Mouse (Mus musculus) midbrain, embryonic 12.5 days (tissue): ENCODE results near the gene Trmt1. TPM values are rescaled to one million over a fixed set of nuclear protein-coding genes. Genes with fewer than 3 reads are reported as not detected.

Experiments used
- ATAC-seq: fragments of 200-750 bp; cut with Nextera tagmentation; 2 replicates; pipeline ENCODE4 v1.8.0; 2017; ENCODE audit warnings: low read depth, moderate TSS enrichment, moderate library complexity; ENCODE audit not compliant: low FRiP score
- H3K27ac ChIP-seq: fragments of 300-500 bp; sonication (generic); replicated peaks from 2 replicates; pipeline ENCODE4 v1.5.1; 2016; ENCODE audit warnings: mild to moderate bottlenecking
- H3K27me3 ChIP-seq: fragments of 300-500 bp; sonication (generic); 2 replicates; pipeline ENCODE4 v1.6.1; 2016; ENCODE audit warnings: mild to moderate bottlenecking
- H3K36me3 ChIP-seq: fragments of 300-500 bp; sonication (generic); 2 replicates; pipeline ENCODE4 v1.6.1; 2016
- H3K4me1 ChIP-seq: fragments of 300-500 bp; sonication (generic); 2 replicates; pipeline ENCODE4 v1.6.1; 2016
- H3K4me2 ChIP-seq: fragments of 300-500 bp; sonication (generic); replicated peaks from 2 replicates; pipeline ENCODE4 v1.6.1; 2016; ENCODE audit warnings: mild to moderate bottlenecking, moderate library complexity
- H3K4me3 ChIP-seq: fragments of 300-500 bp; sonication (generic); 2 replicates; pipeline ENCODE4 v1.5.1; 2016; ENCODE audit warnings: mild to moderate bottlenecking
- H3K9ac ChIP-seq: fragments of 300-500 bp; sonication (generic); replicated peaks from 2 replicates; pipeline ENCODE4 v1.6.1; 2016; ENCODE audit warnings: mild to moderate bottlenecking, moderate library complexity
- H3K9me3 ChIP-seq: fragments of 300-500 bp; sonication (generic); 2 replicates; pipeline ENCODE4 v1.6.1; 2016; ENCODE audit warnings: mild to moderate bottlenecking
- WGBS: fragments of 180-500 bp; shearing (Covaris S2); methylation state at CpG from one replicate; pipeline ENCODE4 v1.1.7; 2016; 5-methylcytosine and 5-hydroxymethylcytosine counted together
- polyA plus RNA-seq: library from polyadenylated mRNA; unstranded; fragments of >200 nt; fragmentation: Nextera tagmentation; extraction: Ambion mirVana; gene quantifications from 2 replicates; pipeline ENCODE4 v1.2.1, GENCODE M21; 2016

The Trmt1 gene
- polyA plus RNA-seq, 1 experiment from 2014 or later = 58.8 TPM

DNA sequence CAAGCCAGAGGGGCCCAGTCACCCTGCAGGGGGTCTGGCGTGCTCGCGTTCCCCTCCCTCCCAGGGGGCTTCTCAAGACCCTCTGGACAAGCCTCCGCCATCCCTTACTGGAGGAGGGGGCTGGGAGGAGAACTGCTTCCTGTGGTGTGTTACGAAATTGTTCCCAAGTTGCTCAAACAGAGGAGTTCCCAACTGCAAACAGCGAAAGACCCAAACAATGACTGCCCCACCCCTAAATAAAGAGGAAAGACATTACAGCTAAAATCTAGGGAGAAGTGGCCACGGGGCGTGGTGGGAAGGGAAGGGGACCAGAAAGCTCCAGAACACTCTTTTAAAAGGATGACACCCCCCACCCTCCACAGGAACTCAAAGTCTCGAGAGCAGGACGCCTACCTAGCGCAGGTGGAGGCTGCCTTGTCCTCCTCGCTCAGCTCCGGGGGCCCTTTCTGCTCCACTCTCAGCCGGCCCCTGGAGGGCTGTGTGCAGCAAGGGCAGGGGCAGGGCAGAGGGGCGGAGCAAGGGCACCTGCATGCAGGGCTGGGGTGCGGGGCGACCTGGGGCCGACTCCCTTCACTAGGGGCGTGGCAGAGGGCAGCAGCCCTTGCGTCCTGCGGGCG, 21.3 kb downstream of the Trmt1 start:
- Histone ChIP-seq H3K4me3 (peak overlapping the region; percentile 29), H3K27ac (peak overlapping the region; percentile 50), H3K4me2 (peak overlapping the region; percentile 26), H3K36me3 (no peaks in the 10 kb centered on the region), H3K9ac (peak overlapping the region; percentile 26; the same call in 1 of the 2 replicates), H3K4me1 (peaks cover 71% of the 10 kb centered on the region), H3K9me3 (no peaks in the 10 kb centered on the region), H3K27me3 (peaks cover 92% of the 10 kb centered on the region)
- ATAC-seq = no peak
- WGBS = 2% methylated on average over 22 of the region's 22 CpGs

DNA sequence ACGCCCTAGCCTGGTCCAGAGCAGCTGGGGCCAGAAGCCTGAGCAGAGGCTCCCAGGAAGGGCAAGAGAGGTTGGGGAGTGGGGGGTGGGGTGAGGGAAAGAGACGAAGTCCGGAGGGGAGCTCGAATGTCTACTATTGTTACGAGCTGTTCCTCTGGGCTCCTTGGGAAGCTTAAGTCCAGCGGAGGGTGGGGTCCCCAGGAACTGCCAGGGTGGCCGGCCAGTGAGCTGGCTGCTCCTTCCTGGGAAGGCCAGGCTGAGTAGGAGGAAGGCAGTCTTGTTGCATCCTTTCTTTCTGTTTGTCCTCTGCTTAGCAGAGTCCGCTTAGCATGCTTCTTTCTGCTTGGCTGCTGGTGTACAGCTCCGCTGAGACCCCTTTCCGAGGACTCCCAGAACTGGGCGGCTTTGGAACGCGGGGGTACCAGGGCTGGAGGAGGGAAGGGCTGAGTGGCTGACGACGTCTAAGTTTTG, 22.0 kb downstream of the Trmt1 start:
- ATAC-seq = no peak
- Histone ChIP-seq H3K4me2 (peak overlapping the region; percentile 26), H3K36me3 (no peaks in the 10 kb centered on the region), H3K4me1 (peaks cover 77% of the 10 kb centered on the region), H3K9ac (no peak overlapping the region; the same call in 1 of the 2 replicates), H3K9me3 (no peaks in the 10 kb centered on the region), H3K27ac (peak overlapping the region; percentile 50; the same call in 1 of the 2 replicates), H3K4me3 (peak overlapping the region; percentile 29; the same call in 1 of the 2 replicates), H3K27me3 (peaks cover 90% of the 10 kb centered on the region)
- 2% methylated on average over 15 of the region's 15 CpGs for WGBS

DNA sequence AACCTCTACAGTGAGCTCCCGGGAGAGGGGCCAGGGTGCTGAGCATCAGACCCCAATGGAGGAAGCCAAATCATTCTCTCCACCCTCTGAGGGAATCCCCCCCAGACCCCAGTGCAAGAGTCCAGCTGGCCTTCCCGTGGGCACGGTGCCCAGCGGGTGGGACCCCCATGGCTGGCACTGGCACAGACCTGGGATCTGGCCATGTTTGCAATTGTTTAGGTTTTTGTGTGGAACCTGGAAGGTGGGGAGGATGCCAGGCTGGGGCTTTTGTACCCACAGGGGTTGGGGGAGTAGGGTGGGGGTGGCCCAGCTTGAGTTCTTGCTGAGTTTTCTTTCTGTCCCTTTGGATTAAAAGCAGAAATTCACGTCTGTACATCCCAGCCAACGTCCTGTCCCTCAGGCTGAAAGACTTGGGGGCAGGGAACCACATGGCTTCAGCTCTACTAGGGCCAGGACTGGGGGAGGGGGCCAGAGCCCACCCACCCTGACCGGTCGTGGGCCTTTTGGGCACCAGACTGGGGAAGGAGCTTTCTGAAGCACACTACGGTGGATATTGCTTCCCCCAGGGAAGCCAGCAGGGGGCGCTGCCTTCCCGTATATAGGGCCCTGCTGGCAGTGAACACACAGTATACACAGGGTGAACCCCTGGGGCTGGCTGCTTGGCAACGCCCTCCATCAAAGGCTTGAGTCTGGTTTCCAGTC, 22.8 kb downstream of the Trmt1 start:
- H3K36me3 ChIP-seq = no peaks in the 10 kb centered on the region
- 0 out of 2 replicates have a peak overlapping the region, but pooled peaks have one; percentile 39 for H3K9ac ChIP-seq
- ATAC-seq = peak; percentile 59
- WGBS = 8% methylated on average over 12 of the region's 12 CpGs
- no peak overlapping the region for H3K4me3 ChIP-seq
- H3K4me2 ChIP-seq = no peak overlapping the region
- H3K27me3 ChIP-seq = peaks cover 90% of the 10 kb centered on the region
- H3K27ac ChIP-seq = 0 out of 2 replicates have a peak overlapping the region, but pooled peaks have one; percentile 8
- H3K4me1 ChIP-seq = peaks cover 82% of the 10 kb centered on the region
- no peaks in the 10 kb centered on the region for H3K9me3 ChIP-seq

DNA sequence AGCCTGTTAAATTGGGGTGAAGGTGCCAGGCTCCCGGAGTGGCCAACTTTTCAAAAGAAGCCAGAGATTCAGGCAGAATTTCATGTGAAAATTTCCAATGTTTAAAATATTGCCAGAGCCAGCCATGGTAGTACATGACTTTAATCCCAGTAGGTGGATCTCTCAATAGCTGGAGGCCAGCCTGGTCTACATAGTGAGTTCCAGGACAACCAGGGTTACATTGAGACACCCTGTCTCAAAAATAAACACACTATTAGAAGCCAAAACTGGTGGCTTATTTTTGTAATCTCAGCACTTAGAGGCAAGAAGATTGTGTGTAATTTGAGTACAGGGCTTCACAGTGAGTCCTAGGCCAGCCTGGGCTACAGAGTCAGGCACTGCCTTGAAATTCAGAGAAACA, 23.8 kb downstream of the Trmt1 start:
- 91% methylated on average over 1 of the region's 1 CpGs for WGBS
- H3K27me3 ChIP-seq = peaks cover 90% of the 10 kb centered on the region
- H3K9ac ChIP-seq = no peak overlapping the region

DNA sequence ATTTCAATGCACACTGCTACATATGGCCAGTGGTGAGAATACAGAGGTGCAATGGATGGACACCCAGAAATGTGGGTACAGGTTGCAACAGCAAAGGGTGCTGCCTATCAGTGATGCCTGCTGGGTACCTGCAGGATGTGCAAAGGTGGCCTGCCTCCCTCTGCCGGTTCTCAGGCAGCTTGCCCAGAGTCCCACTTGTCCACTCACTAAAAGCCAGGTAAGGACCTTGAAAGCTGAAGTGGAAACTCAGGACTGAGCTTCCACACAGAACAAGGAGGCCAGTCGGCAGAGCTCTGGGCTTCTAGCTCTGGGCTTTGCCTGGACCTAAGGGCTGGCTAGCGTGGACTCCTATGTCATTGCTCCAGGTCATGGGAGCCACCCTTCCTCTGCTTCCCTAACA, 25.2 kb downstream of the Trmt1 start:
- H3K36me3 ChIP-seq = no peaks in the 10 kb centered on the region
- no peaks in the 10 kb centered on the region for H3K9me3 ChIP-seq
- H3K9ac ChIP-seq = peak overlapping the region; percentile 4; the same call in 1 of the 2 replicates
- 44% methylated on average over 3 of the region's 3 CpGs for WGBS
- H3K4me3 ChIP-seq = no peak overlapping the region
- H3K27me3 ChIP-seq = peaks cover 92% of the 10 kb centered on the region
- peak overlapping the region; percentile 92 for H3K27ac ChIP-seq
- no peak for ATAC-seq
- H3K4me2 ChIP-seq = peak overlapping the region; percentile 13; the same call in 1 of the 2 replicates
- peaks cover 86% of the 10 kb centered on the region for H3K4me1 ChIP-seq

More for the DNA sequence above, 23.8 kb downstream of the Trmt1 start:
- Histone ChIP-seq H3K4me1 (peaks cover 85% of the 10 kb centered on the region), H3K4me3 (no peak overlapping the region), H3K36me3 (no peaks in the 10 kb centered on the region), H3K4me2 (no peak overlapping the region), H3K9me3 (no peaks in the 10 kb centered on the region), H3K27ac (0 out of 2 replicates have a peak overlapping the region, but pooled peaks have one; percentile 8)
- no peak for ATAC-seq

DNA sequence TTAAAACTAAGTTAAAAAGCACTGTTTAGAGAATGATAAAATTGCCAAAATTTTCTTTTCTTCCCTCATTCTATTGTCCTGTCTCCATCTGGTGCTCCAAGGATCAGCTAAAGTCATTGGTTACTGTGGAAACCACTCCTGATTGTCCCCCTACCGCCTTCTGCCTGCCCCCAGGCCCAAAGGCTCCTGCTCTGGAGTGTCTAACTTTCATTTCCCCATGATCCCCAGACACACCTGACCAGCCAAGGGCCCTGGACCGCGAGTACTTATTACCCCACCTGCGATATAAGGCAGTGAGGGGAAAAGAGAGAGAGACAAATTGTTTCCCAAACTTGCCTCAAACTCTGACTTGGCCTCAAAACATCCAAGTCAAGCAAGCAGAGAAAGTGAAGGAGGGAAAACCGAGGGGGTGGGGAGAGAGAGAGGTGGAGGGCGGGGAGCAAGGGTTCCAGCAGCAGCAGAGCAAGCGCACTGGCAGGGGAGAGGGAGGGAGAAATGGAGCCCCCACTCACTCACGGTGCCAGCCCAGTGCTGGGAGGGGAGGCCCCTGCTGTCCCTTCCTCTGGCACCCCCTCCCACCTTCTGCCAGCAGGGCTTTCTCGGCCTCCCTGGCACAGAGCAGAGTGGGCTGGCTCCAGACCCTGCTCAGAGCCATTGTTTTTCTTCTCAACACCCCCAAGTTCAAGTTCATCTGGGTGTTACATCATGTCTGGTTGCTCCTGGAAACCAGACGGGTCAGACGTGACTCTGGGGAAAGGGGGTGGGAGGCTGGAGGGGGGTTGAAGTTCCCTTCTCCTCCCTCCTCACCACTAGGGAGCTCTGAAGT, 26.0 kb downstream of the Trmt1 start:
- peak overlapping the region; percentile 13; the same call in 1 of the 2 replicates for H3K4me2 ChIP-seq
- peak; percentile 89 for ATAC-seq
- peak overlapping the region; percentile 92 for H3K27ac ChIP-seq
- no peaks in the 10 kb centered on the region for H3K9me3 ChIP-seq
- H3K4me3 ChIP-seq = no peak overlapping the region
- no peaks in the 10 kb centered on the region for H3K36me3 ChIP-seq
- 15% methylated on average over 11 of the region's 11 CpGs for WGBS
- peak overlapping the region; percentile 4; the same call in 1 of the 2 replicates for H3K9ac ChIP-seq
- H3K27me3 ChIP-seq = peaks cover 90% of the 10 kb centered on the region
- peaks cover 84% of the 10 kb centered on the region for H3K4me1 ChIP-seq

DNA sequence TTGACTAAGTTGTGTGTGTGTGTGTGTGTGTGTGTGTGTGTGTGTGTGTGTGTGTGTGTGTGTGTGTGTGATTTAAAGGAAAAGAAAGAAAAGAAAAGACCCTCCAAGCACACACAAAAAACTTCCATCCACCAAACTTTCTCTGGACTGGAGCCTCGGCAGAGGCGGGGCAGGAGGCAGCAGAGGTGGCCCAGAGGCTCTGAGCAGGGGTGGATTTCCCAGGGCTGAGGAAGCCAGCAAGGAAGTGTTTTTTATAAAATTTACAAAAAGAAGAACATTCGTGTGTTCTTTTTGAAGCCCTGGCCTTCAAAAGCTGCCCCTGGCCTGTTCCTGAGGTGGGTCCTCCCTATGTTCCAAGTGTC, 26.6 kb downstream of the Trmt1 start:
- H3K27me3 ChIP-seq = peaks cover 90% of the 10 kb centered on the region

DNA sequence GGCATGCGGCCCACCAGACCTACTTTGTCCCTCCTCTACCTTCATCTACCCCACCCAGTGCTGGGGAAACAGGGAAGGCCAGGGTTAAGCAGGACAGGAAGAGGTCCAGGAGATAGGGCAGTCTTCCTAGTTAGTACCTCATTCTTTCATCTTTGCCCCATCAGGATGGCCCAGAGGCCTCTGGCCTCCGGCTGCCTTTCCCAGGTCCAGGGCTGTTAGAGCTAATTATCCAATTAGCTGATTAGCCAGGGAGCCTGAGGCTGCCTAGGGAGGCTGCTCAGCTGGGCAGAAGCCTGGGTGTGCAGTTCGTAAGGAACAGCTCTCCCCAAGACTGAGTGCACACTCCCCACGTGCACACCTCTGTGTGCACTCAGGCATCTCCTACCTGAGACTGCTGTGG, 27.3 kb downstream of the Trmt1 start:
- no peaks in the 10 kb centered on the region for H3K36me3 ChIP-seq
- peak overlapping the region; percentile 92 for H3K27ac ChIP-seq
- H3K9ac ChIP-seq = peak overlapping the region; percentile 34; the same call in 1 of the 2 replicates
- no peaks in the 10 kb centered on the region for H3K9me3 ChIP-seq
- 39% methylated on average over 4 of the region's 4 CpGs for WGBS
- no peak for ATAC-seq
- no peak overlapping the region for H3K4me2 ChIP-seq
- H3K4me3 ChIP-seq = no peak overlapping the region
- peaks cover 72% of the 10 kb centered on the region for H3K4me1 ChIP-seq
- H3K27me3 ChIP-seq = peaks cover 90% of the 10 kb centered on the region

More for the DNA sequence above, 26.6 kb downstream of the Trmt1 start:
- Histone ChIP-seq H3K9ac (0 out of 2 replicates have a peak overlapping the region, but pooled peaks have one; percentile 34), H3K27ac (peak overlapping the region; percentile 92), H3K36me3 (no peaks in the 10 kb centered on the region), H3K4me3 (no peak overlapping the region), H3K9me3 (no peaks in the 10 kb centered on the region), H3K4me1 (peaks cover 78% of the 10 kb centered on the region), H3K4me2 (no peak overlapping the region)
- WGBS = 15% methylated on average over 3 of the region's 3 CpGs
- ATAC-seq = peak; percentile 50

DNA sequence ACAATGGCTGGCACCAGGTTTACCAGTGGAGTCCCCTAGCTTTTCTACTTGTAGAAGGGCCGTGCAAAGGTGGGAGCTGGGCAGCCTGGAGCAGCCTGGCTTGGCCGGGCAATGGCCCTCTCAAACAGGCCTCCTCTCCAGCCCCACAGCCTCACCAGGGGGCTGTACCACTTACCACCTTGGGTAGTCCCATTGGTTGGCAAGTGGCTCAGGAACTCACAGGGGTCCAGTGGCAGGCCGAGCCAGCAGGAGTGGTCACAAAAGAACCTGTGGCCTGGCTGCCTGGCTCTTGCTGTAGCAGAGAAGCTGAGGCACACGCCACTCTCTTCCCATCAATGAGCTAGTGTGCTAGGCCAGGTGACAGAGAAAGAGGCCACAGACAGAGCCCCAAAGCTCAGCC, 28.1 kb downstream of the Trmt1 start:
- peaks cover 64% of the 10 kb centered on the region for H3K4me1 ChIP-seq
- WGBS = 67% methylated on average over 4 of the region's 4 CpGs

DNA sequence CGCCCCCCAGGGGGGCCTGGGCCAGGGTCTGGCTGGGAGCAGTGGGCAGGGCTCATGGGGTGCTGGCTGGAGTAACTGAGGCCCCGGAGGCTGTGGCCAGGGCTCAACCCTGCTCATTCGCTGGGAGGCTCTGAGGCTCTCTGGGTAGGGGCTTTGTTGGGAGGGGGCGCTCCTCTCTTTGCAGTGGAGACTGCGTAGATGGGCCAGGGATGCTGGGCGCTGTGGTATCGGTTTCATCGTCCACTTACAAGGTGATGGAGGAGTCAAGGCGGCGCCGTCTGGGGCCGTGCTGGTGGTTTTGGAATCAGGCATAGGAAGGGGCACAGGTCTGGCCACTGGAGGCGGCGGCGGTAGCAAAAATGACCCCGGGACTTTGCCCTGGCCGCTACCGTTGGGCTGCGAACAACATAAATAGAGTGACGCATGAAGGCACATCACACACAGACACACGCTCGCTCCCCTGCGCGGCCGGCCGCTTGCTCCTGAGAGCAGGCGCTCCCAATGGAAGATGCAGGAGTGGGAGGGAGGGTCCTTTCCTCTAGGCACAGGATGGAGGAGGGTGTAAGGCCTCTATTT, 29.9 kb downstream of the Trmt1 start:
- 5% methylated on average over 27 of the region's 27 CpGs for WGBS
- H3K4me2 ChIP-seq = peak overlapping the region; percentile 37
- H3K4me3 ChIP-seq = peak overlapping the region; percentile 10; the same call in 1 of the 2 replicates
- peaks cover 53% of the 10 kb centered on the region for H3K4me1 ChIP-seq
- H3K36me3 ChIP-seq = no peaks in the 10 kb centered on the region
- ATAC-seq = no peak
- no peak overlapping the region; the same call in 1 of the 2 replicates for H3K27ac ChIP-seq
- peak overlapping the region; percentile 51; the same call in 1 of the 2 replicates for H3K9ac ChIP-seq
- no peaks in the 10 kb centered on the region for H3K9me3 ChIP-seq
- H3K27me3 ChIP-seq = peaks cover 92% of the 10 kb centered on the region

More for the DNA sequence above, 28.1 kb downstream of the Trmt1 start:
- peaks cover 90% of the 10 kb centered on the region for H3K27me3 ChIP-seq
- H3K9ac ChIP-seq = no peak overlapping the region; the same call in 1 of the 2 replicates
- ATAC-seq = no peak
- peak overlapping the region; percentile 92 for H3K27ac ChIP-seq
- 0 out of 2 replicates have a peak overlapping the region, but pooled peaks have one; percentile 7 for H3K4me3 ChIP-seq
- H3K9me3 ChIP-seq = no peaks in the 10 kb centered on the region
- no peak overlapping the region for H3K4me2 ChIP-seq
- no peaks in the 10 kb centered on the region for H3K36me3 ChIP-seq

DNA sequence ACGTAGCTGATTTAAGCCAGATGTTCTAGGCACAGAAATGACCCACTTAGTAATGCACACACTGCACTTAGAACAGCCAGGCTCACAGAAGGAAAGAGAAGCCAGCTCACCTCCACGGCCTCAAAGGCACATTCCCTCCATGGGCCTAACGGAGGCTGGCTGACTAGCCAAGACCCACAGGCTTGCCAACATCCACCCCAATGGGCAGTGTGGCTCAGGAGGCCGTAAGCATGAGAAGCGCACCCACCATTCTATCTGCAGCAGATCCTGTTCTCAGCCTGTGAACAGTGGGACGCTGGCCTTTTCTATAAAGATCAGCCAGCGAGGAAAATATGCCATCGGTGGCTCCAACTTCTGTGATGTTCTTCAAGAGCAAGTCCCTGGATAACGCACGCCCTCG, 30.7 kb downstream of the Trmt1 start:
- WGBS = 82% methylated on average over 11 of the region's 11 CpGs
- no peak for ATAC-seq
- H3K9ac ChIP-seq = no peak overlapping the region

More for the DNA sequence above, 30.7 kb downstream of the Trmt1 start:
- H3K27ac ChIP-seq = no peak overlapping the region
- H3K4me1 ChIP-seq = peaks cover 45% of the 10 kb centered on the region
- no peak overlapping the region for H3K4me3 ChIP-seq
- no peaks in the 10 kb centered on the region for H3K36me3 ChIP-seq
- H3K27me3 ChIP-seq = peaks cover 92% of the 10 kb centered on the region
- H3K4me2 ChIP-seq = no peak overlapping the region
- H3K9me3 ChIP-seq = no peaks in the 10 kb centered on the region
